Mouse (Mus musculus) left cerebral cortex, adult 2 months (tissue): ENCODE results near the gene Ccdc159. TPM values are rescaled to one million over a fixed set of nuclear protein-coding genes. Genes with fewer than 3 reads are reported as not detected.
A peak's percentile ranks its signal among the peaks of the same experiment; 100 is the strongest.

Experiments
- DNase-seq, 2 experiments: peaks; one replicate each; pipeline ENCODE4 v3.0.0; 2021 to 2022; ENCODE audit warnings: low spot score in 2 of 2, mixed read lengths in 1 of 2; ENCODE audit errors: extremely low spot score in 1 of 2
- H3K27ac ChIP-seq: fragments of 200-600 bp; 2 replicates; pipeline ENCODE4 v1.8.1; 2022
- H3K4me3 ChIP-seq: fragments of 200-600 bp; 2 replicates; pipeline ENCODE4 v1.8.1; 2022
- CTCF ChIP-seq: fragments of 200-600 bp; IDR thresholded peaks from 2 replicates; pipeline ENCODE4 v1.8.1; 2022; ENCODE audit warnings: antibody characterized with exemption, mild to moderate bottlenecking, moderate library complexity
- intact Hi-C: fragments of 180-260 bp; cut with DNase I; formaldehyde crosslinking; loops from one replicate; pipeline ENCODE4 v1.15.1; 2025
- total RNA-seq, 2 experiments: library from RNA; stranded (reverse); gene quantifications; 2 replicates each; pipeline ENCODE4 v1.2.3; 2021

Gene Ccdc159
- total RNA-seq, 2 experiments from 2014 or later, result 18.2 to 18.9 TPM

GRCm38 (mm10) chr9:21923036-21923435, 4.2 kb upstream of the Ccdc159 start:
- Histone ChIP-seq H3K27ac (no peak overlapping the region), H3K4me3 (no peak overlapping the region)
- intact Hi-C loops, result no loop called here
- DNase-seq, result no peak
- no peak for TF ChIP-seq CTCF

GRCm38 (mm10) chr9:21923490-21924098, 3.7 kb upstream of the Ccdc159 start:
- TF ChIP-seq CTCF, result no peak
- DNase-seq, result no peak
- H3K4me3 ChIP-seq, result no peak overlapping the region
- intact Hi-C loops, result no loop called here
- no peak overlapping the region for H3K27ac ChIP-seq

- Histone ChIP-seq H3K27ac (peak overlapping the region; percentile 24; the same call in 1 of the 2 replicates), H3K4me3 (no peak overlapping the region)
- no peak for TF ChIP-seq CTCF
- DNase-seq, result no peak
- intact Hi-C loops, result no loop called here
Observed at GRCm38 (mm10) chr9:21924099-21924493, 3.2 kb upstream of the Ccdc159 start.

GRCm38 (mm10) chr9:21925034-21925433, 2.2 kb upstream of the Ccdc159 start:
- Histone ChIP-seq H3K27ac (no peak overlapping the region), H3K4me3 (no peak overlapping the region)
- intact Hi-C loops, result no loop called here
- no peak for DNase-seq
- TF ChIP-seq CTCF, result no peak

GRCm38 (mm10) chr9:21925506-21925905, 1.8 kb upstream of the Ccdc159 start:
- no peak for TF ChIP-seq CTCF
- no peak for DNase-seq
- no peak overlapping the region for H3K4me3 ChIP-seq
- intact Hi-C loops, result no loop called here
- no peak overlapping the region for H3K27ac ChIP-seq

- H3K27ac ChIP-seq, result peak overlapping the region; percentile 88; the same call in 1 of the 2 replicates
- no peak for DNase-seq
- intact Hi-C loops, result no loop called here
- no peak overlapping the region for H3K4me3 ChIP-seq
- no peak for TF ChIP-seq CTCF
Observed at GRCm38 (mm10) chr9:21926155-21926554, 1.1 kb upstream of the Ccdc159 start.

- peak overlapping the region; percentile 88 for H3K27ac ChIP-seq
- no peak for DNase-seq
- TF ChIP-seq CTCF, result no peak
- H3K4me3 ChIP-seq, result peak overlapping the region; percentile 67
- intact Hi-C loops, result no loop called here
Observed at GRCm38 (mm10) chr9:21926784-21927183, 487 bp upstream of the Ccdc159 start.

GRCm38 (mm10) chr9:21929208-21929607, 1.9 kb downstream of the Ccdc159 start:
- Histone ChIP-seq H3K4me3 (no peak overlapping the region), H3K27ac (no peak overlapping the region)
- TF ChIP-seq CTCF, result no peak
- intact Hi-C loops, result no loop called here
- no peak for DNase-seq

- Histone ChIP-seq H3K4me3 (no peak overlapping the region), H3K27ac (no peak overlapping the region)
- intact Hi-C loops, result no loop called here
- TF ChIP-seq CTCF, result no peak
- DNase-seq, result no peak
Observed at GRCm38 (mm10) chr9:21932006-21932405, 4.7 kb downstream of the Ccdc159 start.

- TF ChIP-seq CTCF, result no peak
- H3K27ac ChIP-seq, result no peak overlapping the region
Observed at GRCm38 (mm10) chr9:21932445-21933137, 5.3 kb downstream of the Ccdc159 start.

GRCm38 (mm10) chr9:21934021-21934420, 6.8 kb downstream of the Ccdc159 start:
- no peak for TF ChIP-seq CTCF
- no peak for DNase-seq
- Histone ChIP-seq H3K4me3 (no peak overlapping the region), H3K27ac (no peak overlapping the region)
- intact Hi-C loops, result no loop called here

More at GRCm38 (mm10) chr9:21932445-21933137, 5.3 kb downstream of the Ccdc159 start:
- no peak for DNase-seq
- intact Hi-C loops, result no loop called here
- no peak overlapping the region for H3K4me3 ChIP-seq

GRCm38 (mm10) chr9:21935466-21936131, 8.3 kb downstream of the Ccdc159 start:
- no peak overlapping the region for H3K4me3 ChIP-seq

More at GRCm38 (mm10) chr9:21935466-21936131, 8.3 kb downstream of the Ccdc159 start:
- DNase-seq, result no peak
- H3K27ac ChIP-seq, result no peak overlapping the region
- intact Hi-C loops, result no loop called here
- no peak for TF ChIP-seq CTCF
